Mouse (Mus musculus) testis, postnatal 14 days (tissue): Measurements from ENCODE around the gene 1500009C09Rik.
A peak's percentile ranks its signal among the peaks of the same experiment; 100 is the strongest.

Experiments
- DNase-seq: peaks from one replicate; pipeline ENCODE4 v3.0.0; 2021; ENCODE audit warnings: low spot score

1500009C09Rik gene

GRCm38 (mm10) chr15:82251579-82251978 is 618 bp upstream of the 1500009C09Rik start:
- no peak for DNase-seq

DNA sequence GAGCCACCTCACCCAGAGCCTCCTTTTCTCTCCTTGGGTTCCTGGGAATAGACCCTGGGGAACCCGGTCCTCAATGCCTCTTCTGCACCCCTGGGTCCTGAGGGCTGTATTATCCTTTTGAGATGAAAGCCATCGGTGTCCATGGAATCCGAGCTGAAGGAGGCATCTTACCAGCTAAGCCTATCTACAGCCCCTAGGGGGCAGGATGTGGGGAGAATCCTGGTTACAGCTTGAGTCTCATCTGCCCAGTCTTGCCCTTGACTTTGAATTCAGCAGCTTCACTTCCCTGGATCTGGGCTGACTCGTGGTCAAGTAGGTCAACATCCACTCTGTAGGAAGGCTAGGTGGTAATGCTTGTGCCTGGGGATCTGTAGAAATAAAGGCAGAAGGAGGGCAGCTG is 3.1 kb downstream of the 1500009C09Rik start:
- no peak for DNase-seq

GRCm38 (mm10) chr15:82255944-82256383 is 3.8 kb downstream of the 1500009C09Rik start:
- DNase-seq, result no peak

- peak; percentile 80 for DNase-seq
Observed at GRCm38 (mm10) chr15:82259510-82259909, 7.3 kb downstream of the 1500009C09Rik start.

DNA sequence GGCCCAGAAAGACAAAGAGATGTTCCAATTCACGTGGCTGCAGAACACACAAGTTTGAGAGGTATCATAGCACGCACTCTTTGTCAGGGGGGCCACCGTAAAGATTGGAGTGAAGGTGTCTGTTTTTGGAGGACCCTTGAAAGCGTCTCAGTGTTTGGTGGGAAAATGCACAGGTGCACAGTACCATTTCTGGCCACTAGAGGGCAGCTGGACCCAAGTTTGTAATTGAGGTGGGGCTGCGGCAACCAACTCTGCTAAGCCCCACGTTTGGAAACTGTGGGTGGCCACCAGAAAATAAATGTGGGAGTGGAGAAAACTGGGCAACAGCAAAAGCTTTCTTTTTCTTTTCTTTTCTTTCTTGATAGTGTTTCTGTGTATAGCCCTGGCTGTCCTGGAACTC is 14.2 kb downstream of the 1500009C09Rik start:
- DNase-seq, result peak; percentile 41

- no peak for DNase-seq
Observed at GRCm38 (mm10) chr15:82268185-82268584, 16.0 kb downstream of the 1500009C09Rik start.

DNA sequence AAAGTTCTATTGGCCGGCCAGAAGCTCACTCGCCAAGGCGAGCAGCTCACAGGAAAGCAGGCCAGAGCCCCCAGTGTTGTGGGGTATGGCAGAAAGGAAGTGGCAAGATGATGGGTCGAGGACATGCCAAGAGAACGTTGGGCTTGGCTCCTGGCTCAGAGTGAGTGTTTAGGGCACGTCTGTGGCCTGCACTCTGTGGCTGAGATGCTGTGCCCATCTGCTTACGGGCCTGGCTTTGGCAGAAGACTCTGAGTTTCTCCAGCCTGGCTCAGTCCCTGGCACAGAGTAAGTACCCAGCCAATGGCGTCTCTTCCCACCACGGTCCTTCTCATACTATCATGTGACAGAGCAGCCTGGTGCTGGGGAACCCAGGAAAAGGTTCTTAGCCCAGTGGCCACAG is 16.6 kb downstream of the 1500009C09Rik start:
- DNase-seq, result no peak

DNA sequence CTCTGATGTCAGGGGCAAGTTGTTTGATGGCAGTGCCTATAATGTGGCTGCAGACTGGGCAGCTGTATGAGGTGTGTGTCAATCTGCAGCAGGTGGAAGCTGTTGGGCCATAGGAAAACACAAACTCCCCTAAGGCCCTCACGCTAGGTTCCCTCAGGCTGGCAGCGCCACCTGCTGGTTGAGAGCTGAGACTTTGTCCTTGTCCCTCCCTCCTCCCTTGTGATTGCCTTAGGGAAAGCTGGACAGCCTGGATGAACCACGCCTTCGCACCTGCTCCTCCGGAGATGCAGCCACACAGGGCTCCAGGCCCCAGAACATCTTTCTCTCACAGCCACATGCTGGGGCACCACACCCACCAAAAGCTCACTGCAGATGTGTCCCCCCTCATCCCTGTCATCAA is 19.0 kb downstream of the 1500009C09Rik start:
- peak; percentile 39 for DNase-seq

DNA sequence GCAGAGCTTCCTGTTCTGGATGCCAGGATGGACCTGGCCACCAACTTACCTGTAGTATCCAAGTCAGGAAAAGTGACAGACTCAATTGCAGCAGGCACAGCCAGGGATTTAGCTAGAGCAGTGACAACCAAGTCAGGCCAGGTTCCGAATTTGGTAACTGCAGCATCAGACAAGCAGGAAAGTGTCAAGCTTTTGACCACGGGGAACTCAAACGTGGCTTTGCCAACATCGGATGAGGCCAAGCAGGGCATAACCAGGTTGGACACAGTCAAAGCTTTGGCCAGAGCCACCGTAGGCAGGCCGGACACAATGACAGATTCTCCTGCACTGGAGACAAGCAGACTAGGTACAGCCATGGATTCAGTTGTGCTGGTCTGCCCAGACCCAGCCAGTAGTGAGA is 20.1 kb downstream of the 1500009C09Rik start:
- no peak for DNase-seq

DNA sequence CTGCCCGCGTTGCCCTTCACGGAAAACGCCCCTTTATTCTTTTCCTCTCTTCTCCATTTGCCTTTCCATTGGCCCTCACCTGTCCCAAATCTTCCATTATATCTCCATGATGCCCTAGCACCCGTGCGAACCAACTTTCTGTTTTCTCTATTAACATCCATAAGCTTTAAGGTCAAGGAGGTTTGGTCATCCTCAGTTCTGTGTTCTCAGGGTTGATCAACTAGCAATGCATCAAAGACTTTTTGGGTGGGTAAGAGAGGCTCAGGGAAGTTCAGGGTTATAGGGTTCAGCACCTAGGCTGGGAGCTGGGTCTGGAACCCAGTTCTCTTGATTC is 22.4 kb downstream of the 1500009C09Rik start, which contains the start of gene Sept3:
Gene Sept3, plus strand, starts transcription at position 301 of the 334 bp plus-strand sequence.
- DNase-seq, result no peak

DNA sequence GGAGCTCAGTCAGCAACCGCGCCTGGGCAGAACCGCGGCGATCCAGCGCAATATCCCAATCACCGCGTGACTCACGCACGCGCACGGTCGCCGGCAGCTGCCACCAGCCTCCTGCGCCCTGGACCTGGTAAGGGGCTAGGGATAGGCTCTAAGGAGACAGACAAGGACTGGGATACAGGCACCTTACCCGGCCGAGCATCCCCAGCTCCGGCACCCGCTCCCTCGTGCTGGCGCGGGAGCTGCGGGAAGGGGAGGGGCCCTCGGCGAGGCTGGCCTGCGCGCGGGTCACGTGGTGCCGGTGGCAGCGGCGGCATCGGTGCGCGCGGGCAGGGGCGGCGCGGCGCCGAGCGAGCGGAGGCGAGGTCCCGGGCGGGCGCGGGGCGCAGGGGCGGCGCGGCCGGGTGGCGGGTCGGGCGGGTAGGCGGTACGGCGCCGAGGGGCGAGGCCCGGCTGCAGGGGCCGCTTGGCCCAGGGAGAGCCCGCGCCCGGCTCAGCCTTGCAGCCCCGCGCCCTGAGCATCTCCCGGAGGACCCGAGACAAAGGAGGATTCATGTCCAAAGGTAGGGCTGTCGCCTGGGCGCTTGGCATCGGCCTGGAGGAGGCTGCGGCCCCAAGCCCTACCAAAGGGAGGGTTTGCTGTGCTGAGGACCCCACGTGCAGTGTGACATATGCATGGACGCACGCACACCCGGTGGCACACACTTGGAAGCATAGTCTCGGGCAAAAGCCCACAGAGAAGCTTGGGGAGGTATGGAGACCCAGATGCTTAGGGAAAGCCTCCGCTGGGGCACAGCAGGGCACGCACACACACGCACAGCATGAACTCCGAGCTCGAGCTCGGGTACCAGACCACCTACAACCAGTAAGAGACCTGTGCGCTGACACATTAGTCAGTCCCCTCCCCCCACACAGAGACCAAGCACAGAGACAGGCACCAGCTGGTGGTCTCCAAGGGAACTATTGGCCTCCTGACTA is 23.0 kb downstream of the 1500009C09Rik start:
- no peak for DNase-seq

- no peak for DNase-seq
Observed at GRCm38 (mm10) chr15:82277591-82277990, 25.4 kb downstream of the 1500009C09Rik start.

- DNase-seq, result no peak
Observed at GRCm38 (mm10) chr15:82280638-82281037, 28.4 kb downstream of the 1500009C09Rik start.

DNA sequence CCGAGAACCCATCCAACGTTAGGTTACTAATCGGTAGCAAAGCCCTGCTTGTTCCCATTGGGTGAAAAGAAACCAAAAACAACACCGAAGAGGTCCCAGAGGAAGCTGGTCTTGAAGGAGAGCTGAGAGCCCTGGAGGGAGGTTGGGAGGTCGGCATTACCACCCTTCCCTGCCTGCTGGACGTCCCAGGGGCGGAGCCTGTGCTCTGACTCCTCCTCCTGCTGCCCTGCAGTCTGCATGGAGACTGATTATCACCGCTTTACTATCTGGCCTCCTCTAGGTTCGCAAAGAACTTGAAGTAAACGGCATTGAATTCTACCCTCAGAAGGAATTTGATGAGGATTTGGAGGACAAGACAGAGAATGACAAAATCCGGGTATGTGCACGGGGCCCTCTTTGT is 34.0 kb downstream of the 1500009C09Rik start:
- no peak for DNase-seq

DNA sequence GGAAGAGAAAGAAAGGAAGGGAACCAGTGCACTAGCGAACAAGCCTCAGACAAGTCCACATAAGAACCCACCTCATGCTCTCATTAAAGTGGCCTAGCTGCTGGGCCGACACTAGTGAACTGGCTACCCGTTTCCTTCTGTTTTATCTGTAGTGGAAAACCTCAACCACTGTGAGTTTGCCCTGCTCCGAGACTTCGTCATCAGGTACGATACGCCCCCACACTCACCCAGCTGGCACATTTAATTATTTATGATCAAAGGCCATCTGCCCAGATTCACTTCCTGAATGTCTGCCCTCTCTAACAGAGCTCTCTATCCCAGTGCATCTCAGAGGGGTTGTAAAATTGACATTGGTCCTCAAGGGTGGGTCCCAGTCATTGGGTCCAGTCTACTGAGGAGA is 38.1 kb downstream of the 1500009C09Rik start:
- no peak for DNase-seq

DNA sequence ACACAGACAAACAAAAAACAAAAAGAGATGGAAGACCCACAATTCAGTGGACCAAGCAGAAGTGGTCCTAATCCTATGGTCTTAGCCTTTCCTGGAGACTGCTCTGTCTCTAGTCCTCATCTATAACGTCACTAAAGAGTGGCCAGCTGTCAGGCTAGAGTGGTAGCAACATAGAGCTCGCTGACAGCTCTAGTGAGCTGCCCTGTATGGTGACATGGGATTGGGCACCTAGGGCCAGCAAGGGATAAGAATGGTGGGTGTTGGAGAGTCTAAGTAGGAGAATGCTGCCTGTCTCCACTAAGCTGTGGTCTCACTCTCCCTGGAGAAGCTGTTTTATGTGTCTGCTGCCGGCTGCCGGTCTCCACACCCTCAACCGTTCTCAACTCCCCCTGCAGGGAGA is 40.7 kb downstream of the 1500009C09Rik start:
- DNase-seq, result no peak

DNA sequence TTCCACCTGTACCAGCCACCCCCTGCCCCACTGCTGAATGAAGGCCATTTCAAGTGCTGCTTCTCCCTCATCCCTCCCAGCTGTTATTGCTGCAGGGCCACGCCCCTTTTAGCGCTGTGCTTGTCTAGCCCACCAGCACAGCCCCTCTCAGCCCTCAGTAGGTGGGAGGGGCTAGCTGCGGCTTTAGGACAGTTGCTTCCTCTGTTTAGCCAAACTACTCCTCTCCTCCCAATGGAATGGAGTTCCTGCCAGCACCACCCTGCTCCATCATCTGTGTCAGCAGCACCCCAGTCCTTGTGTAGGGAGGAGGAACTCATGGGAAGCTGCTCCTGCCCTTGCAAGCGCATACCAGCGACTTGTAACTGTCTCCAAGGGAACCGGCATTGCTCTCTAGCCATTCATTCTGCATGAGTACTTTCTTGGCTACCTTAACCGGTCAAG is 41.1 kb downstream of the 1500009C09Rik start:
- no peak for DNase-seq

DNA sequence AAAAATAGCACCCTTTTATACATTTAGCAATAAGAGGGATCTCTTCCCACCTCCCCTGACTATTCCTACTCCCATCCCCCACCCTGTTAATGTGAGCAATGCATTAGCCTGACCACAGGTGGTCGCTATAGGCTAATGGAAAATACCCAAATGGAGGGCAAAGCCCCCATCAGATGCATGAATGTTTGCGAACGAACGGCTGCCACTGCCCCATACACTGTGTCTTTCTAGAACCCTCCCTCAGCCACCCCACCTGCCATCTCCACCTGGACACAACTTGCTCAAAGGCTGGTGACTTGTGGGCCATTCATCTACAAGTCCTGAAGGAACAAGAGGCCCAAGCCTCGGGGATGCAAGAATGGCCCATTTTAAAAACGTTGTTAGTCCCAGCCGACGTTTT is 41.9 kb downstream of the 1500009C09Rik start:
- DNase-seq, result no peak

GRCm38 (mm10) chr15:82298764-82299561 is 46.8 kb downstream of the 1500009C09Rik start, which contains the start of gene Wbp2nl:
Gene Wbp2nl, plus strand, starts transcription at chr15:82298954.
- DNase-seq, result peak; percentile 89

- no peak for DNase-seq
Observed at GRCm38 (mm10) chr15:82307107-82307506, 54.9 kb downstream of the 1500009C09Rik start.

GRCm38 (mm10) chr15:82308416-82308815 is 56.2 kb downstream of the 1500009C09Rik start:
- DNase-seq, result no peak
